Mouse (Mus musculus) kidney, postnatal 0 days (tissue): ENCODE measurements around the gene Pitpnm3. TPM values are rescaled to one million over a fixed set of nuclear protein-coding genes. Genes with fewer than 3 reads are reported as not detected.

Experiments
- ATAC-seq: fragments of 200-750 bp; cut with Nextera tagmentation; replicated peaks from 2 replicates; pipeline ENCODE4 v1.8.0; 2017; ENCODE audit warnings: low read depth, moderate number of reproducible peaks, moderate TSS enrichment, moderate library complexity; ENCODE audit not compliant: low FRiP score
- DNase-seq: peaks from one replicate; pipeline ENCODE4 v3.0.0-alpha.2; 2016; ENCODE audit warnings: low spot score
- H3K27ac ChIP-seq: fragments of 300-500 bp; sonication (generic); 2 replicates; pipeline ENCODE4 v1.5.1; 2014; ENCODE audit warnings: mild to moderate bottlenecking
- H3K27me3 ChIP-seq: fragments of 300-500 bp; sonication (generic); 2 replicates; pipeline ENCODE4 v1.6.1; 2014; ENCODE audit warnings: low read length, mixed read lengths; ENCODE audit not compliant: insufficient read depth
- H3K36me3 ChIP-seq: fragments of 300-500 bp; sonication (generic); 2 replicates; pipeline ENCODE4 v1.6.1; 2014; ENCODE audit warnings: low read length, mixed read lengths; ENCODE audit not compliant: insufficient read depth
- H3K4me1 ChIP-seq: fragments of 300-500 bp; sonication (generic); replicated peaks from 2 replicates; pipeline ENCODE4 v1.6.1; 2014; ENCODE audit warnings: antibody characterized with exemption, low read length, mixed read lengths; ENCODE audit not compliant: insufficient read depth
- H3K4me2 ChIP-seq: fragments of 300-500 bp; sonication (generic); 2 replicates; pipeline ENCODE4 v1.6.1; 2014; ENCODE audit warnings: mild to moderate bottlenecking, low read length, moderate library complexity, mixed read lengths
- H3K4me3 ChIP-seq: fragments of 300-500 bp; sonication (generic); replicated peaks from 2 replicates; pipeline ENCODE4 v1.5.1; 2014; ENCODE audit warnings: low read depth, low read length
- H3K9ac ChIP-seq: fragments of 300-500 bp; sonication (generic); 2 replicates; pipeline ENCODE4 v1.6.1; 2014; ENCODE audit warnings: low read depth, low read length
- H3K9me3 ChIP-seq: fragments of 300-500 bp; sonication (generic); replicated peaks from 2 replicates; pipeline ENCODE4 v1.6.1; 2016; ENCODE audit warnings: low read length, inconsistent platforms, mixed read lengths
- CTCF ChIP-seq: IDR thresholded peaks from 2 replicates; pipeline ENCODE4 v1.5.1; 2016; ENCODE audit warnings: antibody characterized with exemption, low read depth, mild to moderate bottlenecking, moderate library complexity
- WGBS: fragments of 180-500 bp; shearing (Covaris S2); extraction: QIAGEN DNeasy Blood & Tissue Kit; methylation state at CpG from one replicate; pipeline ENCODE4 v1.1.7; 2014; 5-methylcytosine and 5-hydroxymethylcytosine counted together
- polyA plus RNA-seq: library from polyadenylated mRNA; unstranded; fragments of >200 nt; fragmentation: Nextera tagmentation; extraction: Ambion mirVana; gene quantifications from 2 replicates; pipeline ENCODE4 v1.2.1, GENCODE M21; 2015

Gene Pitpnm3
- polyA plus RNA-seq, 1 experiment from 2014 or later = 0.42 TPM

DNA sequence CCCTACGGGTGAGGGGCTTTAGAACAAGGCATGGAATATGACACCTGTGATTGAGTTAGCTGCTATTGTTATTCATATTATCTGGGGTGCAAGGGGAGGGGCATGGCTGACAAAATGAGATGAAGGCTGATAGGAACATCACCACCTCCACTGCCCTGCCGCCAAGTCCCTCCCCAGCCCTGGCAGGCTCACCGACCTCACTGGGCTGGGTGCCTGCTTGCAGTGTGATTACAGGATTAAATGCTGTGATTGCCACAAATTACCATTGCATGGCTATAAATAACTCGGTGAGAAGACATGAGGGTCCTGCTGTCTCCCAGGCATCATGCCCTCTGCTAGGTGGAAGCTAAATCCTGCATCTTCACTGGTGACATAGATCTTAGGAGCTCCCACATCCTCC lies 56.9 kb downstream of the Pitpnm3 start:
- no peak for ATAC-seq
- Histone ChIP-seq H3K27ac (no peak overlapping the region), H3K4me2 (no peak overlapping the region), H3K27me3 (no peaks in the 10 kb centered on the region), H3K9ac (no peak overlapping the region), H3K36me3 (no peaks in the 10 kb centered on the region), H3K4me1 (no peaks in the 10 kb centered on the region), H3K4me3 (no peak overlapping the region), H3K9me3 (no peaks in the 10 kb centered on the region)
- 50% methylated on average over 4 of the region's 4 CpGs for WGBS
- TF ChIP-seq CTCF = no peak
- DNase-seq = no peak

DNA sequence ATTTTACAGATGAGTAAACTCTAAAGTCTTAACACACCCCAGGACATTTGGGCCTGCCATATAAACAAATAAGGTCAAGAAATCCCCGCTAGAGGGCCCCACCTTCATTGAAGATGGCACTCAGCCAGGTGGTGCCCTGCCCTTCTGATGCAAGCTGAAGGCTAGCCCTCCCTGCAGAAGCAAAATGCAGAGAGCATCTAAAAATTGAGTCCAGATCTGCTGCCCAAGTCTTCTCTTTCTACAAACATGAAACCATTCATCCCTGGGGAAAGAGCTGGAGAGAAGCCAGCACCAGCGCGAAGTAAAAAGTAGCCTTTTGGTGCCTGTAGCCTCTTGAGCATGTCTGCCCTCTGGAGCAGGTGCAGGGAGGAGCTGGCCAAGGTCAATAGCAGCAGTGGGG lies 57.5 kb downstream of the Pitpnm3 start:
- peak; percentile 24; the same call in 1 of the 2 replicates for TF ChIP-seq CTCF
- Histone ChIP-seq H3K9ac (no peak overlapping the region), H3K27me3 (no peaks in the 10 kb centered on the region), H3K9me3 (no peaks in the 10 kb centered on the region), H3K27ac (no peak overlapping the region), H3K4me2 (no peak overlapping the region), H3K4me3 (no peak overlapping the region), H3K36me3 (no peaks in the 10 kb centered on the region), H3K4me1 (no peaks in the 10 kb centered on the region)
- WGBS = 31% methylated on average over 3 of the region's 3 CpGs
- no peak for ATAC-seq
- DNase-seq = no peak

DNA sequence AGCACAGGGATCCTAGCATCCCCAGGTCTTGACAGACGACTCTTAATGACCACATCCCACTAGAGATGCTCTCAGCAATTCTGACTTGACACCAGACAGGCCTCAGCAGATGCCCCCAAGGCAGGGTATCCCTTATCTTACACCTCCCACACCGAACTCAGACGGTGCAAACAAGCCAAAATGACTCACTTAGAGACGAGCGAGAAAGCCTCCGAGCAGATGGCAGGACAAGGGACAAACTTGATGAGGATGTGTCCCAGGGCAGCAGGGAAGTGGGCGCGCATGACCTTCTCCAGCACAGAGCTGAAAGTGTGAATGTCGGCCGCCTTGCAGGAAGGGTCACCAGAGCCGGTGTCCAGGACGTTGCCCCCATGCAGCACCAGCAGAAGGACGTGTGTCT lies 61.3 kb downstream of the Pitpnm3 start:
- no peaks in the 10 kb centered on the region for H3K36me3 ChIP-seq
- 70% methylated on average over 13 of the region's 13 CpGs for WGBS
- ATAC-seq = no peak

DNA sequence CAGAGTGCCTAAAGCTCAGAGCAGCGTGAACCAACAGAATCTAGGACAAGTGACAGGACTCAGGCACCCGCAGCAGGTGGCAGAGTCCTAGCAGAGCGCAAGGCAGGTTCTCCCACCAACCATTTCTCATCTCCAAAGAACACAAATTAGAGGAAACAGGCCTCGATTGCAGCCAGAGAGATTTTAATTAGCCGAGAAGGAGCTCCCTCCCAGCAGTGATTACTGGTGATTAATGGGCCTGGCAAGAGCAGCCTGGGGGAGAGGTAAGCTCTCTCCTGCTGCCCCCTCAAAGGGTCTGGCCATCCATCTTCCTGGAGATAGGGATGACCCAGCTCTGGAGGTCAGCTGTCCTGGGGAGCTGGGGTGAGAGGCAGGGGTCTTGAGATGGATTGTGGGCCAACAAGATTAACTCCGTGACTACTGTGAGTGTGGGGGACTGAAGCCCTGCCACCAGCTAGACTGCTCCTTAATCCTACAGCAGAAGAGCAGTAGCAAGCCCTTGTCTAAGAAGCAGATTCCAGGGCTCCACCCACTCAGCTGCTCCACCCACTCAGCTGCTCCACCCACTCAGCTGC lies 63.2 kb downstream of the Pitpnm3 start:
- no peak overlapping the region for H3K27ac ChIP-seq
- no peak overlapping the region for H3K4me2 ChIP-seq
- no peaks in the 10 kb centered on the region for H3K9me3 ChIP-seq
- no peaks in the 10 kb centered on the region for H3K27me3 ChIP-seq
- ATAC-seq = no peak
- 14% methylated on average over 6 of the region's 6 CpGs for WGBS
- no peaks in the 10 kb centered on the region for H3K36me3 ChIP-seq
- H3K4me1 ChIP-seq = no peaks in the 10 kb centered on the region
- no peak overlapping the region for H3K4me3 ChIP-seq
- no peak overlapping the region for H3K9ac ChIP-seq
- peak; percentile 52 for DNase-seq
- TF ChIP-seq CTCF = no peak

More for the DNA sequence above, 61.3 kb downstream of the Pitpnm3 start:
- no peak overlapping the region for H3K4me2 ChIP-seq
- H3K27ac ChIP-seq = no peak overlapping the region
- no peak overlapping the region for H3K4me3 ChIP-seq
- no peaks in the 10 kb centered on the region for H3K4me1 ChIP-seq
- no peak for TF ChIP-seq CTCF
- DNase-seq = no peak
- no peaks in the 10 kb centered on the region for H3K27me3 ChIP-seq
- H3K9me3 ChIP-seq = no peaks in the 10 kb centered on the region
- H3K9ac ChIP-seq = no peak overlapping the region

DNA sequence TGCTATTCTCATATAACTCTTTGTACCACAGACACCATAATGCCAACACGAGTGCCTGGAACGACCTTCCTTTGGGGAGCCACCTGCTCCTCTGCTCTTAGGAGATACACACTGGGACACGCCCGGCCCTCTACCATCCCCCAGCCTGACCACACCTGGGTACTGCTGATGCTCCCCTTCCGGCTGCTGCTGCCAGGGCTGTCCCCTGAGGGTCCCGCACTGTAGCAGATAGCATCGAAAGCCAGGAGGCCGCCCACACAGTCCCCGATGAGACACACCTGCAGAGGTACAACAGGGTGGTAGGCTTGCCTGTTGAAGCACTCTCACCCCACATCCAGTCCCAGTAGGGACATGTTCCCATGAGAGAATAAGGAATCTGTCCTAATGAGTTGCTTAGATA lies 64.8 kb downstream of the Pitpnm3 start:
- no peaks in the 10 kb centered on the region for H3K27me3 ChIP-seq
- 82% methylated on average over 9 of the region's 9 CpGs for WGBS
- no peak overlapping the region for H3K27ac ChIP-seq
- no peak overlapping the region for H3K4me3 ChIP-seq
- H3K4me2 ChIP-seq = no peak overlapping the region
- ATAC-seq (no peak), DNase-seq (no peak)
- H3K4me1 ChIP-seq = no peaks in the 10 kb centered on the region
- no peak for TF ChIP-seq CTCF
- H3K9ac ChIP-seq = no peak overlapping the region
- H3K36me3 ChIP-seq = no peaks in the 10 kb centered on the region
- H3K9me3 ChIP-seq = no peaks in the 10 kb centered on the region

DNA sequence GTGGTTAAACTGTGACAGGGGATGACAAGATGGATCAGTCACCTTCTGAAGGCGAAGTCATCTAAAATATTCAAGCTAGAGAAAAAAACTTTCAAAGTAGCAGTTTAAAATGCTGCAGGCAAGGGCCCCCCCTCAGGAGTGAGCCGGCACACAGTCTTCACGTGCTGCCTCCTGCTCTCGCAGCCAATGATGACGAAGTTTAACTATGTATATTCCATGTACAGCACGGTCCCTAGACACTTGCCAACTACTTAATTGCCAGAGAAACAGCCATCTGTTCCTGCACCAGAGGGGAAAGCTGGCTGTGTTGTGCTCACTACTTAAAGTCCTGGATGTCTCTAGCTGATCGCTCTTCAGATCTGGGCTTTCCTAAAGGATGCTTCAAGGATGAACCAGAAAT lies 67.6 kb downstream of the Pitpnm3 start:
- DNase-seq = no peak
- H3K4me2 ChIP-seq = no peak overlapping the region
- H3K9ac ChIP-seq = no peak overlapping the region
- no peak overlapping the region for H3K27ac ChIP-seq
- 67% methylated on average over 7 of the region's 7 CpGs for WGBS
- H3K36me3 ChIP-seq = no peaks in the 10 kb centered on the region
- H3K4me3 ChIP-seq = no peak overlapping the region
- no peaks in the 10 kb centered on the region for H3K4me1 ChIP-seq
- ATAC-seq = no peak
- no peak for TF ChIP-seq CTCF
- no peaks in the 10 kb centered on the region for H3K27me3 ChIP-seq
- no peaks in the 10 kb centered on the region for H3K9me3 ChIP-seq

DNA sequence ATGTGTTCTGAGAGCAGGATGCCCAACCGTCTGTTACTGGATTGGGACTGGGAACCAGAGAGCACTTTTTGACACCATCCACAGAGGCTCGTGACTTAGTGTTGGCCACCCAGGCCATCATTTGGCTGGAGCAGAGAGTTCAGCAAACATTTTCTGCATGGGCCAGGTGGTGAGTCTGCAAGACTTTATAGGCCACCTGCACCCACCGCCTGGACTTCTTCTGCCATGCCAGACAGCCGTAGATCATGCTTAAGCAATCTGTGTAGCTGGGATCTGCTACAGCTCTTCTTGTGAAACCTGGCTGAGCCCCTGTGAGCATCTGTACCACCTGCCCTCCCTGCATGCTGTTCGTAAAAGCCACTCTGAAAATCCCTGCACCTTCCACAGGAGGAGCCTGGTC lies 68.3 kb downstream of the Pitpnm3 start:
- no peak overlapping the region for H3K4me3 ChIP-seq
- H3K9ac ChIP-seq = no peak overlapping the region
- TF ChIP-seq CTCF = no peak
- WGBS = 74% methylated on average over 5 of the region's 5 CpGs
- no peaks in the 10 kb centered on the region for H3K36me3 ChIP-seq
- H3K4me2 ChIP-seq = no peak overlapping the region
- no peaks in the 10 kb centered on the region for H3K27me3 ChIP-seq
- DNase-seq = no peak
- H3K9me3 ChIP-seq = no peaks in the 10 kb centered on the region
- ATAC-seq = no peak
- H3K4me1 ChIP-seq = no peaks in the 10 kb centered on the region
- no peak overlapping the region for H3K27ac ChIP-seq
